Mouse (Mus musculus): ENCODE data around the gene Sdhb. TPM values are rescaled to one million over a fixed set of nuclear protein-coding genes. Genes with fewer than 3 reads are reported as not detected.

Gene Sdhb
- total RNA-seq, 2 experiments from 2014 or later, result 418 to 498 TPM

DNA sequence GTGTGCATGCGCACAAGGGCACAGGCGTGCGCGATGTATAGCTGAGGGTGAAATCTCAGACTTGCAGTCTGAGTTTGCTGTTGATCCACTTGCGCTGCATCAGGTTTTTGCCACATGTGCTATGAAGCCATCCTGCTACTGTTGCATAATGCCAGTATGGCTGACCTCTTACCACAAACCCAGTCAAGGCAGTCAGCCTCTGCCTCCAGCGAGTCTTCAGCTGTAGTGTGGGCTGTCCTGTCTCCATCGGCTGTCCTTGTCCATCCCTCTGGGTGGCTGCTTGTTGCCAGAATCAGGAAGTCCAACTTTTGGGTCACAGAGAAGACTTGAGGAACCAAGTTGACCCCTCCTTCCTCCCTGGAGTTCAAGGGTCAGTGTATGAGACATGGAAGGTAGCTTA, 14.4 kb downstream of the Sdhb start:
- no peak for DNase-seq

DNA sequence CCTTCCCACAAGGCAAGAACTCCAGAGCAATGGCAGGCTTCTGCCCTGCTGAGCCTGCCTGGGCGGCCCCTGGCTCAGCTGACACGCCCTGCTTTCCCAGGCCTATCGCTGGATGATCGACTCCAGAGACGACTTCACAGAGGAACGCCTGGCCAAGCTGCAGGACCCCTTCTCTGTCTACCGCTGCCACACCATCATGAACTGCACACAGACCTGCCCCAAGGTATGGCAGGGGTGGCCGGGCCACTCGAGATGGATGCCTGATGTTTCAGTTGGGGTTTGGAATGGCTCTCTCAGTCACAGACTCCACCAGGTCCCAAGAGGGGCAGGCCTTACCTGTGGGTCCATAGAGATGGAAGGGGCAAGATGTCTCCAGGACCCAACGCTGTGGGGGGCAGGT, 16.3 kb downstream of the Sdhb start:
- no peak for DNase-seq

DNA sequence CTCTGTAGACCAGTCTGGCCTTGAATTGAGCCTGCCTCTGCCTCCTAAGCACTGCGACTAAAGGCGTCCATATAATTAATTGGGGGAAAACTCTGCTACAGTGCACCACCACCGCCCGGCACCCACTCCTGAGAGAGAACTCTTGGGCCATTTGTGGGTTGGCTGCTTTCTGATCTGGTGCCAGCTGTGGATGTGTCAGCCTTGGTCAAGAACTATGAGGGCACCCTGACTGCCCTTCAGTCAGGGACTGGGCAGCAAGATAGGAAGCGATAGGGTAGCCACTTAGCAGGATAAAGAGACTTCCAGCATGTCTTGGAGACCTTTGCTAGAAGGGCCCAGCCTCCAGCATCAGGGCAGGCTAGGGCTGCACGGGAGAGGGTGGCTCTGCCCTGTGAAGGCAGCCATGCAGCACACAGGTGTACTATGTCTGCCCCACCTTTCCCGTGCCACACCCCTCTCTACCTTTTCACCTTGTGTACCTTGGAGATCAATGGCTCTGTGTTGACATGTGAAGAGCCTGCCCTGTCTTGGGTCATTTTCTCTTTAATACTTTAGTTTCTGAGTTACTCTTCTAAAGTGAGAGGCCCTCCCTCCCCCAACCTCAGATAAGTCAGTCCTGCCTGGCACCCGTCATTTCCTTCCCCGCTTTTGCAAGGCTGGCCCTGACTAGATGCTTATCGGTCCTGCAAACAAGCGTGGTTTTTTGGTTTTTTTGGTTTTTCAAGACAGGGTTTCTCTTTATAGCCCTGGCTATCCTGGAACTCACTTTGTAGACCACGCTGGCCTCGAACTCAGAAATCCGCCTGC, 17.1 kb downstream of the Sdhb start:
- peak; percentile 83 to 87 for DNase-seq

DNA sequence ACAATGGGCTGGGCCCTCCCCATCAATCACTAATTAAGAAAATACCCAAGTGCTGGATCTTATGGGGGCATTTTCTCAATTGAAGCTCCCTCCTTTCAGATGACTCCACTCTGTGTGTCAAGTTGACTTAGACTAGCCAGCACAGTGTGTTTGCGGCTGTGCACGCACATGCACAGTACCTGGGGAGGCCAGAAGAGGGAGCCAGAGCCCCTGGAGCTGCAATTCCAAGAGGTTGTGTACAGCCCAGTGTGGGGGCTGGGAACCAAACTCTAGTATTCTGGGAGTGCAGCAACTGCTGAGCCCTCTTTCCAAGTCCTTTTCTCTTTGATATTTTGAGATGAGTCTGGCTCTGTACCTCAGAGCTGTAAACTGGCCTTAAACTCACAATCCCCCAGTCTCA, 20.6 kb downstream of the Sdhb start:
- no peak for DNase-seq

DNA sequence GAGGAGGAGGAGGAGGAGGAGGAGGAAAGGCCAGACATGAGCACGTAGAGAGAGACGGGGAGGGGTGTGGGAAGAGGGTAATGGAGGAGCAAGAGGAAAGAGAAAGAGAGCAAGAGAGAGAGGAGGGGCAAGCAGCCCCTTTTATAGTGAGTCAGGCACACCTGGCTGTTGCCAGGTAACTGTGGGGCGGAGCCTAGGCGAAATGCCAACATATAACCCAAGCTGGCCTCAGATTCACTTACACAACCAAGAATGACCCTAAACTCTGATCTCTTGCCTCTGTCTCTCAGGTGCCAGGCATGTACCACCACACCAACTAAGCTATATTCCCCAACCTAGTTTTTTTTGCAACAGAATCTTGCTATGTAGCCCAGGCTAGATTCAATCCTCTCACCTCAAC, 21.8 kb downstream of the Sdhb start:
- no peak for DNase-seq

DNA sequence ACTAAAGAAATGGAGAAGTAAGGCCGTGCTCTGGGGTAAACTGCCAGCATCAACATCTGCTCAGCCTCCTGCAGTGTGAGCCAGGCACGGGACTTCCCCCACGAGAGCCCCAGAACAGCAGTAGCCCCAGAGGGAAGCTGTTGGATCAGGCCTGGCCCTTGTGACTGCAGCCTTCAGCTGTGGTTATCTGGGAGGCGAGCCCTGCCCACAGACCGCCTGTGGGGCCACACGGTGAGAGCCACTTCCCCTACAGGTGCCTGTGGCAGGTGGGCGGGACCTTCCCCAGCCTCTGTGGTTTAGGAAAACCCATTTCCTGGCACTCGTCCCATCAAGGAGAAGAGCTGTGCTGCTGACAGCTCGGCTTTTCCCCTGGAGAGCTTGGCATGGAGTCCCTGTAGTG, 22.4 kb downstream of the Sdhb start:
- no peak for DNase-seq

DNA sequence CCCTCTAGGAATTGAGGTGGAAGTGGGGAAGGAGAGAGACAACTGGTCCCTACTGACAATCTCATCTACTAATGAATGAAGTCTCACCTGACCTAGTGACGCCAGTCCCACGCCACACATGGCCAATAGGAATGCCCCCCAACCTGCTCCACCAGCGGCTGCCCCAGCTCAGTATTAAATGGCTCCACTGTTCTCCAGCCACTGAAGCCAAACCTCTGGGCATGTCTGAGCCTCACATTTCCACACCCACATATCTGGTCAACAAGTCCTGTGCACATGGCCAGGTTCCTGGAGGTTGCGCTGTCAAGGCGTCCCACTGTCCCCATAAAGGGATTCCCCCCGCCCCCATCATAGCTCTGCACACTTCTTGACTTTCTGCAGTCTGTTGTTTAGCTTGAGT, 23.5 kb downstream of the Sdhb start:
- DNase-seq, result no peak

DNA sequence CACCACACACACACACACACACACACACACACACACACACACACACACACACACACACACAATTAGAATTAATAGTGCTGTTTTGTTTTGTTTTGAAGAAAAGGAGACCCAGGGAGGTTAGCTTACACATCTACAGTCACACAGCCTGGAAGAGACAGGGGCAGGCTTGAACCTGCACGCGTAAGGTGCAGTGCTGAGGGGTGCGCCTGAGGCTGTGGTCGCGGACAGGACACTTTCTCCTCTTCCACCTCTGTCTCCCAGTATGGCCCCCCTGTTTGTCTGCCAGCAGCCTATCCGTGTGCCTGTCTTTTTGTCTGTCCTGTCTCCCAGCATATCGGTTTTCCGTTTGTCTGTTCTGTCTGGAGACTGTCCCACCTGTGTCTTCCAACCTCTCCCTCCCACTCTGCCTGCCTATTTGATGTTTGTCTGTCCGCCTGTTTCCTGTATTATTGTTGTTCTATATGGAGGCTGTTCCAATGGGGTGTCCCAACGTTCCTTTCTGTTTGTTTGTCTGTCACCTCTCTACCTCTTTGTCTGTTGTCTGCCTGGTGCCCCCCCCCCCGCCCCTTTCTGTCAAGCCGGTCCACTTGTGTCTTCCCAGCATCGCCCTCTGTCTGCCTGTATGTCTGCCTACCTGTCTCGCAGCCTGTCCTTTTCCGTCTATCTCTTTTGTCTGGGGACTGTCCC, 25.2 kb downstream of the Sdhb start:
- DNase-seq, result no peak

DNA sequence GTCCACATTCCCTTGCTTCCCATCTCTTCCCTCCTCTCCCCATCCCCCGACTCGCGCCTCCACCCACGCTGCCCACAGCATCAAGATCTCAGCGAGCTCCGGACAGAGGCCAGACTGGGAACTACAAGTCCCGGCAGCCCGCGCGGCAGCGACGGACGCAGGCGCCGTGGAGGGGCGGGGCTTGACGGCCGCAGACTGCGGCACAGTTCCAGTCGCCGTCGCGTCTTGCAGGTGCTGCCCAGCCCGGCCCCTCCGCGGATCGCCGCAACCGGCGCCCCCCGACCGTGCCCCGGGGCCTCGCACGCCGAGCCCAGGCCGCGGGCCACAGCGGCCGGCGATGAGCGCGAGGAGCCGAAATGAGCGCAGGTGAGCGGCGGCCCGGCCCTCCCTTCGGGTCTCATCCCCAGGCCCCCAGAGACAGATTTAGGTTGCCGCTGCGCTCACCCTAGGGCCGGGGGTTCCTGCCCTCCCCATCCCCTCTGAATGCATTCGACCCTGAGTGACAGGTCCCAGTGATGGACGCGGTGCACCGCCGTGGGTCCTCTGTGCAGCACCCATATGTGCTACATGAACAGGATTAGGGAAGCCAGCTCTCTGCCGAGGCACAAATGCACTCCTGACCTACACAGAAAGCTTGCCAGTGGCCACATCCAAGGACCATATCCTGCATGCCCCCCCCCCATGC, 25.9 kb downstream of the Sdhb start, which contains the start of gene Atp13a2:
TSS of gene Atp13a2 (plus strand) at position 163 of the 685 bp plus-strand sequence.
- DNase-seq, result peak; percentile 94 to 97

DNA sequence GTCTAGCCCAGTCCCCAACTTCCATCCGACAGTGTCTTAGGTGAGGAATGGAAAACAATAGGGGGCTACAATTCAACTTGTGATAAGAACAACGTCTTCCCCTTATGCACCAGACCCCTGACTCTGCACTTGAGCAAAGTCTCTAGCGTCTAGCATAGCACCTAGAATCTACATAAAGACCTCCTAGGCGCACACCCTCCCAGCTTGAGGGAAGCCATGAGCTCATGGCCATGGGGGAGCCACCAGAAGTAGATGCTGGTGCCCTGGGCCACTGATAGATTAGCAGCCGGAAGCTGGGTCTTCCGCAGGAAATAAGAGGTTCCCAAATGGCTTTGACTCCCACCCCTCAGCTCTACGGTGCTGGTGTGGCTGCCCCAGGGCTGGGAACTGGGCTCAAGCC, 26.5 kb downstream of the Sdhb start:
- no peak for DNase-seq

DNA sequence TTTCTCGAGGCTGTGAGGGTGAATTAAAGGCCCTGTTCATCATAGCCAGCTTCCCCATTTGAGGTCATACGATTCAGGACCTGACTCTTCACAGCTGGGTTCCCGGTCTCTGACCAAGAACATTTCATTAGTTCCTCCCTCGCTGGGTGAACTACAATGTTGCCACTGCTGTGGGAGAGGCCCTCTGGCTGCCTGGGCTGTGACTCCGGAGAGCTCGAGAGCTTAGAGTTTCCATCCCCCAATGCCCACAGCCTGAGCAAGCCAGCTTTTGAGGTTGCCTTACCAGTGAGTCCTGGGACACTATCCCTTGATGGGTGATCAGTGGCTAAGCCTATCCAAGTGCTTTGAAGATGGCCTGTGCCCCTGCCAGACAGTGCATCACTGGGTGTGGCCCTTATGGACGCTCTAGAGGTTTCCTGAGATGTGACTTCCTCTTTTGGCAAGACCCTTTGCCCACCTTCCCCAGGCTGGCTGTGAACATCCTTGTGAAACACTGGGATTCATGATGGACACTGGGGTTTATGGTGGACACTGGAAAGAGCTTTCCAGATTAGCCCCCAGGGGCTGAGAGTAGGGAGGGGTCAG, 27.8 kb downstream of the Sdhb start:
- no peak for DNase-seq

DNA sequence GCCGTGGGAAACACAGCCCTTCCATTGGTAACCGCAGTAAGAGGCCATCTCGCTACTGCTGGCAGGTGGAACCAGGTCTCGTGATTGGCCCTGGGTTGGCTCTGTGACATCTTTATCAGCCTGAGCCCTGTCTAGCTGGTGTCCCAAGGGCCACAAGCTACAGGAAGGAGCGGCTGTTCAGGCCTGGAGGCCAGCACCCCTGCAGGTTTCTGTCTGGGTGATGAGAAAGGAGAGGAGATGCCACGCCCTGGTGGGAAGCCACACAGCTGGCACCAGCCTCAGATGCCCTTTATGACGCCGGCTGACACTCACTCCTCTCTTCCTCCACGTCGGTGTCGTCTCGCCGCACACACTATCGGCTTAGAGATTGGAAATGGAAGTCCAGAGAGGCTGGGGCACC, 28.4 kb downstream of the Sdhb start:
- DNase-seq, result no peak

DNA sequence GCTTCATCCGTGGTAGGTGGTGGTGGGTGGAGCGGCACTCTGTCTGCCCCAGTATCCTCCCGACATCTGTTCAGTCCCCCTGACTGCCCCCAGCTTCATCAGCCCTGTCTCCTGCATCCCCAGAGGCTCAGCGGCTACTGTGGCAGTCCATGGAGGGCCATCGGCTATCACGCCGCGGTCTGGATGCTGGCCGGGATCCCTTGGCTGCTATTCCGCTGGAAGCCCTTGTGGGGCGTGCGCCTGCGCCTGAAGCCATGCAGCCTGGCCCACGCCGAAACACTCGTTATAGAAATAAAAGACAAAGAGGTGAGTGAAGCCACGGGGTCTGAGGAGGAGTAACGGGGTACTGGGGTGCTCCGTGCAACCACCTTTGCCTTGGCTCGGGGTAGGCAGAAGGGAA, 31.2 kb downstream of the Sdhb start:
- no peak for DNase-seq

DNA sequence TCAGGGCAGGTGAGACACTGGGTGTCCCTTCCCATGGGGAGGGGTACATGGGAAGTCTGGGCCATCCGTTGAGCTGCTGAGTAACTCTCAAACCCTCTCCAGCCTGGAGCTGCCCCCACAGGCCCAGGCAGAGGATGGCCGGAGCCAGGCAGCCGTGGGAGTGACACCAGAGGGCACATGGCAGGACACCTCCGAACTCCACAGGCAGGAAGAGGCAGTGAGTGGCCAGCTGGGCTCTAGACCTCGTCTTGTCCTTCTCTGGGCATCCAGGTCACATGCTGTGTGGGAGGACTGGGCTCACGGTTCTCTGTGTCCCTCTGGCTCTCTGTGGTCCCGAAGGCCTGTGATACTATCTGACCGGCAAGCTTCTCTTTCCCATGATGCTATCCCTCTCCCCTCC, 32.8 kb downstream of the Sdhb start:
- DNase-seq, result no peak

DNA sequence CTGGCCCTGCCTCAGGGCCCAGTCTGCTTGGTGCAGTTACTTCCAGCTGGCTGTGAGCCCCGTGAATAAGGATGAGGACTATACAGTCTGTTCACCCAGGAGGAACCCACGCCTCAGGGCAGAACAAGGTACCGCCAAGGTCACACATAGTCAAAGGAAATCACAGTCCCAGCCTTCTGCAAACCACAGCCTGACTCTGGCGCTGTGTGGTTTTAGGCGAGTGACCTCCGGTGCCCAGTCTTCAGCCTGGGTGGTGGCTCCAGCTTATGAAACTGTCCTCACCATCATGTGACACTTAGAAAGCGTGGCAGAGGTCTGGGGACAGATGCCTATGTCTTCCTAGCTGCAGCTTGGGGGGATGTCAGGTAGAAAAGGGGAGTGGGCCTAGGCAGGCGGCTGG, 34.8 kb downstream of the Sdhb start:
- no peak for DNase-seq

DNA sequence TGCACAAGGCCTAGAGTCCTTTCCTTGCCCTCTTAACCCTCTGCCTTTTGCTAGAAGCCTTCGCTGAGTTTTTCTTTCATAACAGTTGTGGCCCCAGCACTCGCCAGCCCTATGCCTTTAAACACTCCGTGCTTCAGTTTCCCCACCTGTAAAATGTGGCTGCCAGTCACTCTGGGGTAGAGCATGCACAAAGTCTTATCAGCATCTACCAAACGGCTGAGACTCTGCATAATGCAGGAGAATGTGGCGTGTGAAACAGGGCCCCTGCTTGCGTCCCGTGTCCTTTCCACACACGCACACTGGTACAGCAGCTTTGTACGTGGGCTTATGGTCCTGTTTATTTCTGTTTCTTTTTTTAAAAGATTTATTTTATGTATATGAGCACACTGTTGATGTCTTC, 35.8 kb downstream of the Sdhb start:
- DNase-seq, result no peak

DNA sequence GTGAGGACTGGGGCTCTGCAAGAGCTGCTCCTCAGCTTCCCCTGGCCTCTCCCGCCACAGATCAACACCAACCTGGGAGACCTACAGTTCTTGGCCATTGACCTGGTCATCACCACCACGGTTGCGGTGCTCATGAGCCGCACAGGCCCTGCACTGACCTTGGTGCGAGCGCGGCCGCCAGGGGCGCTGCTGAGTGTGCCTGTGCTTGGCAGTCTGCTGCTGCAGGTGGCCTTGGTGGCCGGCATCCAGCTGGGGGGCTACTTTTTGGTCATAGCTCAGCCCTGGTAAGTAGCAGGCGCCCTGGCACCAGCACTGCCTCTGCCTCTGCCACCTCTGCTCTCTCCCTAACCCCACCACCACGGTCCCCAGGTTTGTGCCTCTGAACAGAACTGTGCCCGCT, 45.0 kb downstream of the Sdhb start:
- peak; percentile 81 to 89 for DNase-seq

DNA sequence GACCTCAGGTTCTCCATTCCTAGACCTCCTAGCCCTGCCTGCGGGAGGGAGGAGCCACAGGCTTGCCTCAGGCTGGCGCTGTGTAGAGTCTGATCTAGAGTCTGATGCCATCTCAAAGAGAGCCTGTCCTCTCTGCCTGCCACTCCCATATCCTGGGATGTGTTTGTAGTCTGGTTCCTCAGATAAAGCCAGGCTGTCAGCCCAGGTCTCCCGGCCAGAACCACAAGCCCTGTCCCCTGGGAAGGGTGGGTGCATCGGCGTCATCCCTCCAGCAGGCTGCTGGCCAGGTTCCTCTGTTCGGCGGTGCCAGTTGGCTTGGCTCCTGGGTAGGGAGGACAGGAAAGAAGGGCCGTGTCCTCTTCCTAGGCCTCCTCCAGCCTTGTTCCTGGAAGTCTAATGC, 47.0 kb downstream of the Sdhb start:
- peak; percentile 56 to 72 for DNase-seq

DNA sequence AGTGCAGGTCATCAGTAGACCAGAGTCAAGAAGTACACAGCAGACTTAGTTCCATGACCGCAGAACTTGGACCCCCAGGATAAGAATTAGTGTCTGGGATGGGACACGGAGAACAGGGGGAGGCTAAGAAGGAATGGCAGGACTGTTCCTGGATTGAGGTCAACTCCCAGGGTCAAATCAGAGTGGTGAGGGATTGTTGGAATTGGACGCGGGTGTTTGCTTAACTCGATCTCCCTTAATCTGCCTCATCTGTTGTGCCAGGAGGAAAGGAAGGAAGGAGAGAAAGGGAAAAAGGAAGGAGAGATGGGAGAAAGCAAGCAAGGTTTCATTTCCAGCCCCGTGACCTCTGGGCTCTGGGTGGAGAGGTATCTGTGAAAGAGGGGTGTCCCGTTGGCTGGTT, 49.1 kb downstream of the Sdhb start, which contains the start of gene Mfap2:
TSS of gene Mfap2 (plus strand) at position 301 of the 400 bp plus-strand sequence.
- no peak for DNase-seq

DNA sequence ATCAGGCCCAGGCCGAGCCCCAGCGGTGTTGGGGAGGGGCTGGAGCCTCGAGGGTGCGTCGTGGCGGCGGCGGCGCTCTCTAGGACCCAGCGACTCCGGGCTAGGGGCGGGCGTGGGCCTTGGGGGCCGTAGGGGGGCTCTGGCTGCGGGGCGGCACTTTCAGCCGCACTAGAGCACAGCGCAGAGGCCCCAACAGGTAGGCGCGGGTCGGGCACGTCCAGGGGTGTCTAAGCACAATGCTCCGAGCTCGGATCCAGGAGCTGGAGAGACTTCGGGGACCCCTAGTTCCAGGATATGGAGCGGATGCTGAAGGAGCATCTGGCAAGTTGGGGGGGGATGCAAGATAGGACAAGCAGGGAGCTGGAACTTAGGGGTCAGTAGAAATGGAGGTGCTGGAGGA, 49.5 kb downstream of the Sdhb start:
- no peak for DNase-seq

DNA sequence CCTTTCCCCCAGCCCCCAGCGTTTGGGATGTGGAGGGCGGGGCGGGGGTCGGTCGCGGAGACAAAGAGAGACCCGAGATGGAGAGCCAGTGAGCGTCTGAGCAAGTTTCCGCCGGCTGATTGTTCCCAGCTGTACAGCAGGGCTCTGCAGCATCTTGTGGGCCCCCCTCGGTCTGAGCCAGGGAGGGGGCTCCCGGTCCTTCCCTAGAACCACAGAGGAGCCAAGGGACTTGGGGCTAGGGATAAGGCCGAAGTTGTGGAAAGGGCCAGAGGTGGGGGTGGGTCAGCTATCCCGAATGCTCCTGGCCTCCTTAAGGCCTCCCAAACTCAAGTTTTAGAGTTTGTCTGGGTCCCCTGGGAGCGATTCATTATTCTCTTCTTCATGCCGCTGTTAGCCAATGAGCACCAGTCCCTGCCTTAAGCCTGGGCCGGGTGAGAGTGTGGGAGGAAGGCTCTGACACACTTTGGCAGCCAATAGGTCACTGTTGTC, 50.0 kb downstream of the Sdhb start:
- DNase-seq, result no peak

DNA sequence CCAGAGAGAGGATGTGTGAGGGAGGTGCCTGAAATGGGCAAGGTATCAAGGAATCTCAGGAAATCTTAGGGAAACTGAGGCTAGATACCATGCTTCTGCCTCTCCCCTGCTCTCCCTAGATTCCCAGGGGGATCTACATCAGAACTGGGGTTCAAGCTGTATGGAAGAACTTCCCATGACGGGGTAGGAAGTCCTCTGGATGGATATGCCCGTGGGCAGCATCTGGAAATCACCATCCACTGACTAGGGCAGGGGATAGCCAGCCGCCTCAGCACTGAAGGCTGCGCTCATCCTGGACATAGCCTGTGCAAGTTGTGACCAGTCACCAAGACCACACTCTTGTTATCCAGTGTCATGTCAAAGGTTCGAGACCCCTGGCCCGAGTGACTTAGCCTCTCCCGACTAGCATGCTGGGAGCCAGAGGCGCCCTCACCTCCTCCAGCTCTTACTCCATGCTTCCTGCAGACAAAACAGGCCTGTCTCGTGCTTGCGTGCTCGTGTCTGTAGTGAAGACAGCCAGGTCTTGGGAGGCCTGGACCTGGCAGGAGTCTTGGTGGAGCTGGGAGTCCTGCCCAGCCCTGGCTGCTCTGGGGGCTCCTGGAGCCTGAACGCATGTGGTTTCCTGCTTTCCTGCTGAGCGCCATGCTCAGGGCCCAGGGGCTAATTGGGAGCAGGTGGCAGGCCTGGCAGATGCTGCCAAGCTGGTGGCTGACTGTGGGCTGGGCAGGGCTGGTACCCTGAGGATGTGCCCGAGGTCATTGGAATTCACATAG, 50.7 kb downstream of the Sdhb start:
- no peak for DNase-seq
